Mouse (Mus musculus) liver, embryonic 14.5 days (tissue): ENCODE measurements around the gene Agap1. TPM values are rescaled to one million over a fixed set of nuclear protein-coding genes. Genes with fewer than 3 reads are reported as not detected.

Experiments
- ATAC-seq: fragments of 200-750 bp; cut with Nextera tagmentation; 2 replicates; pipeline ENCODE4 v1.8.0; 2017; ENCODE audit warnings: moderate number of reproducible peaks, mild to moderate bottlenecking, moderate library complexity; ENCODE audit not compliant: insufficient read depth
- DNase-seq, 3 experiments: peaks; one replicate each; pipeline ENCODE4 v3.0.0-alpha.2; 2012 to 2013; ENCODE audit warnings: low read depth in 3 of 3, low spot score in 3 of 3
- H3K27ac ChIP-seq: fragments of 300-500 bp; sonication (generic); 2 replicates; pipeline ENCODE4 v1.5.1; 2014; ENCODE audit warnings: moderate library complexity, mild to moderate bottlenecking, control low read depth, inconsistent platforms
- H3K27me3 ChIP-seq: fragments of 300-500 bp; sonication (generic); 2 replicates; pipeline ENCODE4 v1.6.1; 2014; ENCODE audit warnings: mild to moderate bottlenecking, low read length, moderate library complexity; ENCODE audit not compliant: control insufficient read depth, insufficient read depth
- H3K36me3 ChIP-seq: fragments of 300-500 bp; sonication (generic); replicated peaks from 2 replicates; pipeline ENCODE4 v1.6.1; 2014; ENCODE audit warnings: low read depth; ENCODE audit not compliant: control insufficient read depth, insufficient read depth
- H3K4me1 ChIP-seq, 2 experiments: fragments of 200-500 bp in 1 of 2; fragments of 300-500 bp in 1 of 2; sonication (generic) in 1 of 2; replicated peaks; 2 replicates each; pipeline ENCODE4 v1.6.1; 2012 to 2014; ENCODE audit warnings: antibody characterized with exemption in 1 of 2, inconsistent platforms in 1 of 2, low read length in 1 of 2; ENCODE audit not compliant: control insufficient read depth in 2 of 2, insufficient read depth in 2 of 2
- H3K4me2 ChIP-seq: fragments of 300-500 bp; sonication (generic); 2 replicates; pipeline ENCODE4 v1.6.1; 2014; ENCODE audit warnings: low read depth, mild to moderate bottlenecking, control low read depth, moderate library complexity
- H3K4me3 ChIP-seq, 2 experiments: fragments of 200-500 bp in 1 of 2; fragments of 300-500 bp in 1 of 2; sonication (generic) in 1 of 2; 2 replicates each; pipeline ENCODE4 v1.5.1; 2012 to 2014; ENCODE audit warnings: low read depth in 2 of 2, low read length in 2 of 2, mild to moderate bottlenecking in 2 of 2, control low read depth in 1 of 2, inconsistent platforms in 1 of 2, moderate library complexity in 1 of 2; ENCODE audit not compliant: insufficient read depth in 1 of 2
- H3K9ac ChIP-seq: fragments of 300-500 bp; sonication (generic); replicated peaks from 2 replicates; pipeline ENCODE4 v1.6.1; 2014; ENCODE audit warnings: mild to moderate bottlenecking, control low read depth, moderate library complexity
- H3K9me3 ChIP-seq: fragments of 300-500 bp; sonication (generic); 2 replicates; pipeline ENCODE4 v1.6.1; 2016; ENCODE audit warnings: low read length, mixed read lengths; ENCODE audit not compliant: control insufficient read depth
- CTCF ChIP-seq: IDR thresholded peaks from 2 replicates; pipeline ENCODE4 v1.5.1; 2016; ENCODE audit warnings: antibody characterized with exemption, low read depth, control low read depth
- EP300 ChIP-seq: IDR thresholded peaks from 2 replicates; pipeline ENCODE4 v1.6.1; 2016; ENCODE audit warnings: antibody characterized with exemption, low read depth
- WGBS: fragments of 180-500 bp; shearing (Covaris S2); extraction: QIAGEN DNeasy Blood & Tissue Kit; methylation state at CpG from one replicate; pipeline ENCODE4 v1.1.7; 2014; ENCODE audit not compliant: insufficient replicate concordance; 5-methylcytosine and 5-hydroxymethylcytosine counted together
- polyA plus RNA-seq, 2 experiments: library from polyadenylated mRNA; depleted of rRNA in 1 of 2; stranded (reverse) in 1 of 2; unstranded in 1 of 2; fragments of >200 nt; fragmentation: Nextera tagmentation in 1 of 2; extraction: Ambion mirVana in 1 of 2; gene quantifications; 2 replicates each; pipeline versions ENCODE4 v1.2.1 to v1.2.3; 2012 to 2014

The Agap1 gene
- polyA plus RNA-seq, 2 experiments: 1.1 TPM

DNA sequence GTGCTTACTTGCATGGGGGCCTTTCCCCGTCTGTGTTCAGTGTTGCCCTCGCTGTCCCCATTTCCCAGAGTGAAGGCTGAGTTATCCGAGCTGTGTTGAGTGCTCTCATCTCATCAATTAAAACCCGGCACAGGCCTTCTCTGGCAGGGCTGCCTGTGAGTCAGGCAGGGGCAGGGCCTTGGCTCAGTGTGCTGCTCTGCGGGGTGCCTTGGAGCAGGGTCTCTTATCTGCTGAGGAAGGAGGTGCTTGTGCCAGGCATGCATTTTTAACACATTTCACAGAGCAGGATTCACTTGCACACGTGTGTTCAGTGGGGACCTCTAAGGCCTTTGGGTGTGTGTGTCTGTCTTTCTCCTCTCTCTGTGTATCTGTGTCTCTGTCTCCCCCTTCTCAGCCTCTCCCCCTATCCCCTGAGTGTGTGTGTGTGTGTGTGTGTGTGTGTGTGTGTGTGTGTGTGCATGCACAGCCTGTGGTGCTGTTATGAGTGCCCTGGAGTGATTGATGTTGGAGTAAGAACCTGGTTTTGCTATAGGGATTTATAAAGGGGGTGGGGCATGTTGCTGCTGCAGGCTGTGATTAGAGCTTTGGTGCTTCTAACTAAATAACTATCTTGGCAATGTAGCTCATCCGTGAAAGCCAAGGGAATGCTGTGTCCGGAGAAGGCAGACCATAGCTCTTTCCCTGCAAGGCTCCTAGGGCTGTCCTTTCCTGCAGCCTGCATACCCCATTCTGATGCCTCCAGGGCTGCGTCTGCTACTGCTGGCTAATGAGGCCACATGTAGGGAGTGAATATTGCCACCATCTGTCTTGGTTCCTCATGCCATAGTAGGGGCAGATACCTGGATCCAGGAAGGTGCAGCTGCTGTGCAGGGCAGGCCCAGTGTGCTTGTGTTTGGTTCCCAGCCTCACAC lies 112.2 kb downstream of the Agap1 start:
- ATAC-seq: no peak
- TF ChIP-seq EP300 (no peak), CTCF (no peak)
- 51% methylated on average over 9 of the region's 9 CpGs for WGBS
- DNase-seq: no peak
- Histone ChIP-seq H3K36me3 (no peaks in the 10 kb centered on the region), H3K4me3 (no peak overlapping the region), H3K27ac (no peak overlapping the region), H3K9ac (no peak overlapping the region), H3K9me3 (no peaks in the 10 kb centered on the region), H3K4me2 (no peak overlapping the region), H3K4me1 (peaks cover 0 to 9% of the 10 kb centered on the region in 2 experiments; a peak in 1 of 4 replicates), H3K27me3 (no peaks in the 10 kb centered on the region)

- TF ChIP-seq EP300 (no peak), CTCF (no peak)
- DNase-seq (no peak), ATAC-seq (no peak)
- no peaks in the 10 kb centered on the region for H3K36me3 ChIP-seq
- no peak overlapping the region for H3K27ac ChIP-seq
- no peak overlapping the region for H3K9ac ChIP-seq
- no peak overlapping the region for H3K4me3 ChIP-seq
- H3K4me1 ChIP-seq: peaks cover 0 to 9% of the 10 kb centered on the region in 2 experiments; a peak in 1 of 4 replicates
- H3K27me3 ChIP-seq: no peaks in the 10 kb centered on the region
- no peaks in the 10 kb centered on the region for H3K9me3 ChIP-seq
- WGBS: 59% methylated on average over 6 of the region's 6 CpGs
- no peak overlapping the region for H3K4me2 ChIP-seq
Measured at GRCm38 (mm10) chr1:89568546-89569405, 114.2 kb downstream of the Agap1 start.

GRCm38 (mm10) chr1:89570522-89571299 lies 116.1 kb downstream of the Agap1 start:
- 43% methylated on average over 4 of the region's 4 CpGs for WGBS
- no peak for TF ChIP-seq CTCF
- H3K4me3 ChIP-seq: no peak overlapping the region
- H3K27me3 ChIP-seq: no peaks in the 10 kb centered on the region
- no peaks in the 10 kb centered on the region for H3K9me3 ChIP-seq
- DNase-seq (no peak), ATAC-seq (no peak)
- H3K9ac ChIP-seq: no peak overlapping the region
- H3K36me3 ChIP-seq: no peaks in the 10 kb centered on the region
- H3K4me1 ChIP-seq: peaks cover 0 to 7% of the 10 kb centered on the region in 2 experiments; a peak in 1 of 4 replicates
- H3K4me2 ChIP-seq: no peak overlapping the region
- H3K27ac ChIP-seq: no peak overlapping the region

- WGBS: 76% methylated on average over 4 of the region's 4 CpGs
- DNase-seq: no peak
- no peak for ATAC-seq
- Histone ChIP-seq H3K4me2 (no peak overlapping the region), H3K4me1 (peaks cover 0 to 12% of the 10 kb centered on the region in 2 experiments; a peak in 2 of 4 replicates), H3K27me3 (no peaks in the 10 kb centered on the region; the same call in 1 of the 2 replicates), H3K27ac (no peak overlapping the region), H3K9ac (no peak overlapping the region), H3K36me3 (no peaks in the 10 kb centered on the region), H3K4me3 (no peak overlapping the region), H3K9me3 (no peaks in the 10 kb centered on the region)
- TF ChIP-seq CTCF (no peak), EP300 (no peak)
Measured at GRCm38 (mm10) chr1:89573486-89573885, 118.9 kb downstream of the Agap1 start.
